Mouse (Mus musculus): ENCODE results near the gene Sncb. TPM values are rescaled to one million over a fixed set of nuclear protein-coding genes. Genes with fewer than 3 reads are reported as not detected.
A peak's percentile ranks its signal among the peaks of the same experiment; 100 is the strongest.

The Sncb gene
- polyA plus RNA-seq, 1 experiment from 2014 or later: 0.49 TPM

- Histone ChIP-seq H3K36me3 (no peaks in the 10 kb centered on the region), H3K4me2 (peak overlapping the region; percentile 78), H3K4me1 (peaks cover 11% of the 10 kb centered on the region), H3K9me3 (no peaks in the 10 kb centered on the region), H3K27ac (no peak overlapping the region), H3K4me3 (peak overlapping the region; percentile 42), H3K27me3 (peaks cover 71% of the 10 kb centered on the region), H3K9ac (peak overlapping the region; percentile 17; the same call in 1 of the 2 replicates)
- under 1% methylated on average over 84 of the region's 87 CpGs for WGBS
- ATAC-seq (ENCODE audit: insufficient number of reproducible peaks, low FRiP score, low TSS enrichment, low read depth): no peak
Measured at GRCm38 (mm10) chr13:54737488-54738212, 28.7 kb downstream of the Sncb start.

GRCm38 (mm10) chr13:54736931-54737330 is 29.5 kb downstream of the Sncb start:
- 19% methylated on average over 3 of the region's 3 CpGs for WGBS
- Histone ChIP-seq H3K4me3 (peak overlapping the region; percentile 42), H3K36me3 (no peaks in the 10 kb centered on the region), H3K9me3 (no peaks in the 10 kb centered on the region), H3K9ac (no peak overlapping the region), H3K27me3 (peaks cover 66% of the 10 kb centered on the region), H3K4me2 (peak overlapping the region; percentile 78), H3K4me1 (peaks cover 11% of the 10 kb centered on the region), H3K27ac (no peak overlapping the region)
- peak; percentile 30; the same call in 1 of the 2 replicates for ATAC-seq (ENCODE audit: insufficient number of reproducible peaks, low FRiP score, low TSS enrichment, low read depth)

- ATAC-seq (ENCODE audit: insufficient number of reproducible peaks, low FRiP score, low TSS enrichment, low read depth): no peak
- WGBS: 46% methylated on average over 11 of the region's 11 CpGs
Measured at GRCm38 (mm10) chr13:54726131-54726530, 40.3 kb downstream of the Sncb start.

GRCm38 (mm10) chr13:54723143-54723542 is 43.3 kb downstream of the Sncb start:
- Histone ChIP-seq H3K27ac (no peak overlapping the region), H3K36me3 (no peaks in the 10 kb centered on the region), H3K27me3 (no peaks in the 10 kb centered on the region), H3K4me2 (no peak overlapping the region), H3K4me1 (no peaks in the 10 kb centered on the region), H3K9me3 (no peaks in the 10 kb centered on the region), H3K9ac (no peak overlapping the region), H3K4me3 (no peak overlapping the region)
- ATAC-seq (ENCODE audit: insufficient number of reproducible peaks, low FRiP score, low TSS enrichment, low read depth): no peak
- 90% methylated on average over 3 of the region's 3 CpGs for WGBS

More at GRCm38 (mm10) chr13:54726131-54726530, 40.3 kb downstream of the Sncb start:
- H3K4me3 ChIP-seq: no peak overlapping the region
- no peak overlapping the region for H3K4me2 ChIP-seq
- no peak overlapping the region for H3K27ac ChIP-seq
- H3K9ac ChIP-seq: no peak overlapping the region
- no peaks in the 10 kb centered on the region for H3K27me3 ChIP-seq
- H3K4me1 ChIP-seq: no peaks in the 10 kb centered on the region
- H3K36me3 ChIP-seq: no peaks in the 10 kb centered on the region
- H3K9me3 ChIP-seq: no peaks in the 10 kb centered on the region

GRCm38 (mm10) chr13:54716916-54717315 is 49.5 kb downstream of the Sncb start:
- Histone ChIP-seq H3K27me3 (peaks cover 6% of the 10 kb centered on the region; the same call in 1 of the 2 replicates), H3K4me1 (no peaks in the 10 kb centered on the region), H3K4me2 (no peak overlapping the region), H3K27ac (no peak overlapping the region), H3K9ac (no peak overlapping the region), H3K4me3 (no peak overlapping the region), H3K9me3 (no peaks in the 10 kb centered on the region), H3K36me3 (no peaks in the 10 kb centered on the region)
- under 1% methylated on average over 5 of the region's 5 CpGs for WGBS
- ATAC-seq (ENCODE audit: insufficient number of reproducible peaks, low FRiP score, low TSS enrichment, low read depth): no peak

GRCm38 (mm10) chr13:54714996-54715395 is 51.4 kb downstream of the Sncb start:
- H3K9ac ChIP-seq: no peak overlapping the region
- H3K4me1 ChIP-seq: no peaks in the 10 kb centered on the region
- H3K27me3 ChIP-seq: peaks cover 6% of the 10 kb centered on the region; the same call in 1 of the 2 replicates
- WGBS: 50% methylated on average over 10 of the region's 10 CpGs
- H3K4me2 ChIP-seq: no peak overlapping the region
- H3K36me3 ChIP-seq: no peaks in the 10 kb centered on the region
- H3K27ac ChIP-seq: no peak overlapping the region
- no peak overlapping the region for H3K4me3 ChIP-seq
- no peak for ATAC-seq (ENCODE audit: insufficient number of reproducible peaks, low FRiP score, low TSS enrichment, low read depth)
- no peaks in the 10 kb centered on the region for H3K9me3 ChIP-seq

GRCm38 (mm10) chr13:54714393-54714792 is 52.0 kb downstream of the Sncb start:
- Histone ChIP-seq H3K4me1 (no peaks in the 10 kb centered on the region), H3K4me2 (no peak overlapping the region), H3K9ac (no peak overlapping the region), H3K27ac (no peak overlapping the region), H3K9me3 (no peaks in the 10 kb centered on the region), H3K4me3 (no peak overlapping the region), H3K27me3 (peaks cover 6% of the 10 kb centered on the region; the same call in 1 of the 2 replicates), H3K36me3 (no peaks in the 10 kb centered on the region)
- WGBS: 46% methylated on average over 4 of the region's 4 CpGs
- ATAC-seq (ENCODE audit: insufficient number of reproducible peaks, low FRiP score, low TSS enrichment, low read depth): no peak

- H3K27me3 ChIP-seq: peaks cover 3% of the 10 kb centered on the region; the same call in 1 of the 2 replicates
- no peaks in the 10 kb centered on the region for H3K9me3 ChIP-seq
- H3K4me1 ChIP-seq: no peaks in the 10 kb centered on the region
- no peak for ATAC-seq (ENCODE audit: insufficient number of reproducible peaks, low FRiP score, low TSS enrichment, low read depth)
- no peak overlapping the region for H3K27ac ChIP-seq
- no peak overlapping the region for H3K4me2 ChIP-seq
- 75% methylated on average over 3 of the region's 3 CpGs for WGBS
- no peaks in the 10 kb centered on the region for H3K36me3 ChIP-seq
- no peak overlapping the region for H3K4me3 ChIP-seq
- H3K9ac ChIP-seq: no peak overlapping the region
Measured at GRCm38 (mm10) chr13:54710866-54711265, 55.5 kb downstream of the Sncb start.

Other genes starting within 250 kb of the Sncb start
- gene 4833439L19Rik, start 201.2 kb downstream of the Sncb start, polyA plus RNA-seq (2015; fragmentation: Nextera tagmentation; extraction: Ambion mirVana): 128 and 133 TPM in 2 replicates
- gene Arl10, start 191.6 kb downstream of the Sncb start, polyA plus RNA-seq (2015; fragmentation: Nextera tagmentation; extraction: Ambion mirVana): 24.5 and 27.0 TPM in 2 replicates
- 91.5 and 102 TPM in 2 replicates for gene Nop16, start 176.5 kb downstream of the Sncb start, polyA plus RNA-seq (2015; fragmentation: Nextera tagmentation; extraction: Ambion mirVana)
- 148 and 153 TPM in 2 replicates for gene Higd2a, start 176.4 kb downstream of the Sncb start, polyA plus RNA-seq (2015; fragmentation: Nextera tagmentation; extraction: Ambion mirVana)
- gene Cltb, start 155.3 kb downstream of the Sncb start, polyA plus RNA-seq (2015; fragmentation: Nextera tagmentation; extraction: Ambion mirVana): 87.6 and 96.9 TPM in 2 replicates
- 81.9 and 84.9 TPM in 2 replicates for gene Faf2, start 144.8 kb downstream of the Sncb start, polyA plus RNA-seq (2015; fragmentation: Nextera tagmentation; extraction: Ambion mirVana)
- 58.8 and 60.3 TPM in 2 replicates for gene Rnf44, start 72.7 kb downstream of the Sncb start, polyA plus RNA-seq (2015; fragmentation: Nextera tagmentation; extraction: Ambion mirVana)
- not detected in 2 replicates for gene Cdhr2, start 65.1 kb downstream of the Sncb start, polyA plus RNA-seq (2015; fragmentation: Nextera tagmentation; extraction: Ambion mirVana)
- 0.15 and 0.20 TPM in 2 replicates for gene Gprin1, start 16.7 kb downstream of the Sncb start, polyA plus RNA-seq (2015; fragmentation: Nextera tagmentation; extraction: Ambion mirVana)
- not detected in 2 replicates for gene Eif4e1b, start 17.4 kb upstream of the Sncb start, polyA plus RNA-seq (2015; fragmentation: Nextera tagmentation; extraction: Ambion mirVana)
- gene Tspan17, start 22.8 kb upstream of the Sncb start, polyA plus RNA-seq (2015; fragmentation: Nextera tagmentation; extraction: Ambion mirVana): 7.8 and 8.0 TPM in 2 replicates
- 0.99 and 2.3 TPM in 2 replicates for gene Unc5a, start 182.8 kb upstream of the Sncb start, polyA plus RNA-seq (2015; fragmentation: Nextera tagmentation; extraction: Ambion mirVana)

Measured in limb, embryonic 15.5 days (tissue).